Mouse (Mus musculus) lung, adult 2 months (tissue): ENCODE measurements at regions not wholly inside any gene's neighbourhood (a gene's known extent, or its start where the extent isn't known, plus 50 kb on each side); places are given as distances from the start of the nearest gene placed in this dataset.

ENCODE experiments used
- DNase-seq: peaks from one replicate; pipeline ENCODE4 v3.0.0; 2022
- H3K4me1 ChIP-seq: fragments of 200-500 bp; 2 replicates; pipeline ENCODE4 v1.6.1; 2011; ENCODE audit warnings: low read length; ENCODE audit not compliant: control insufficient read depth, insufficient read depth
- H3K4me3 ChIP-seq: fragments of 200-500 bp; replicated peaks from 2 replicates; pipeline ENCODE3; 2011; ENCODE audit warnings: low read depth, mild to moderate bottlenecking, control low read depth, low read length; ENCODE audit errors: extremely low read depth
- CTCF ChIP-seq: fragments of 200-500 bp; IDR thresholded peaks from 2 replicates; pipeline ENCODE4 v1.5.1; 2011; ENCODE audit warnings: mild to moderate bottlenecking, low read length, control low read depth; ENCODE audit not compliant: insufficient read depth
- POLR2A ChIP-seq: fragments of 200-500 bp; IDR thresholded peaks from 2 replicates; pipeline ENCODE4 v1.6.1; 2011; ENCODE audit warnings: low read depth, mild to moderate bottlenecking, control low read depth, low read length, borderline replicate concordance; ENCODE audit errors: extremely low read depth
- WGBS: fragments of 180-500 bp; shearing (Covaris S2); methylation state at CpG from one replicate; pipeline ENCODE4 v1.1.7; 2018; 5-methylcytosine and 5-hydroxymethylcytosine counted together

- TF ChIP-seq CTCF: no peak
- no peak for TF ChIP-seq POLR2A
- peaks cover 4% of the 10 kb centered on the region; the same call in 1 of the 2 replicates for H3K4me1 ChIP-seq
- no peak for DNase-seq
- WGBS: 65% methylated on average over 4 of the region's 4 CpGs
- no peak overlapping the region for H3K4me3 ChIP-seq
These were observed 56.5 kb downstream of the Tmsb4x start for GRCm38 (mm10) chrX:167152611-167153010.

- DNase-seq: no peak
- no peak overlapping the region for H3K4me3 ChIP-seq
- peaks cover 4% of the 10 kb centered on the region; the same call in 1 of the 2 replicates for H3K4me1 ChIP-seq
- no peak for TF ChIP-seq CTCF
- TF ChIP-seq POLR2A: no peak
- 66% methylated on average over 3 of the region's 3 CpGs for WGBS
These were observed 57.8 kb downstream of the Tmsb4x start for GRCm38 (mm10) chrX:167151341-167151740.

GRCm38 (mm10) chrX:167149400-167149799 is 59.7 kb downstream of the Tmsb4x start:
- WGBS: 89% methylated on average over 4 of the region's 4 CpGs
- no peak for DNase-seq
- TF ChIP-seq POLR2A: no peak
- TF ChIP-seq CTCF: no peak
- Histone ChIP-seq H3K4me1 (peaks cover 4% of the 10 kb centered on the region; the same call in 1 of the 2 replicates), H3K4me3 (no peak overlapping the region)

GRCm38 (mm10) chrX:167146513-167147360 is 62.4 kb downstream of the Tmsb4x start:
- DNase-seq: no peak
- 70% methylated on average over 8 of the region's 8 CpGs for WGBS
- TF ChIP-seq POLR2A: no peak
- no peak for TF ChIP-seq CTCF
- Histone ChIP-seq H3K4me3 (no peak overlapping the region), H3K4me1 (no peaks in the 10 kb centered on the region)

- 72% methylated on average over 11 of the region's 11 CpGs for WGBS
- no peak for DNase-seq
- no peaks in the 10 kb centered on the region for H3K4me1 ChIP-seq
- H3K4me3 ChIP-seq: no peak overlapping the region
- TF ChIP-seq POLR2A (no peak), CTCF (no peak)
These were observed 63.5 kb downstream of the Tmsb4x start for GRCm38 (mm10) chrX:167145508-167146182.

- DNase-seq: no peak
- 43% methylated on average over 2 of the region's 2 CpGs for WGBS
- Histone ChIP-seq H3K4me1 (no peaks in the 10 kb centered on the region), H3K4me3 (no peak overlapping the region)
- no peak for TF ChIP-seq POLR2A
- no peak for TF ChIP-seq CTCF
These were observed 70.0 kb downstream of the Tmsb4x start for GRCm38 (mm10) chrX:167139110-167139509.

- no peaks in the 10 kb centered on the region for H3K4me1 ChIP-seq
- 90% methylated on average over 3 of the region's 3 CpGs for WGBS
- no peak overlapping the region for H3K4me3 ChIP-seq
- no peak for DNase-seq
- TF ChIP-seq CTCF (no peak), POLR2A (no peak)
These were observed 74.9 kb downstream of the Tmsb4x start for GRCm38 (mm10) chrX:167134250-167134649.

- DNase-seq: no peak
- no peak for TF ChIP-seq CTCF
- no peak for TF ChIP-seq POLR2A
- Histone ChIP-seq H3K4me1 (no peaks in the 10 kb centered on the region), H3K4me3 (no peak overlapping the region)
- WGBS: 61% methylated on average over 4 of the region's 4 CpGs
These were observed 76.1 kb downstream of the Tmsb4x start for GRCm38 (mm10) chrX:167132989-167133395.

- DNase-seq: no peak
- no peak overlapping the region for H3K4me3 ChIP-seq
- WGBS: 80% methylated on average over 3 of the region's 3 CpGs
- H3K4me1 ChIP-seq: no peaks in the 10 kb centered on the region
- TF ChIP-seq POLR2A (no peak), CTCF (no peak)
These were observed 77.8 kb downstream of the Tmsb4x start for GRCm38 (mm10) chrX:167131317-167131716.

- DNase-seq: no peak
- no peaks in the 10 kb centered on the region for H3K4me1 ChIP-seq
- WGBS: 64% methylated on average over 5 of the region's 5 CpGs
- TF ChIP-seq CTCF (no peak), POLR2A (no peak)
- no peak overlapping the region for H3K4me3 ChIP-seq
These were observed 78.5 kb downstream of the Tmsb4x start for GRCm38 (mm10) chrX:167130601-167131000.
